Mouse (Mus musculus): ENCODE measurements around the gene Necab2. TPM values are rescaled to one million over a fixed set of nuclear protein-coding genes. Genes with fewer than 3 reads are reported as not detected.

Necab2 gene
- 0.14 TPM in 1 of 2 replicates, not detected in the other for polyA plus RNA-seq (2015; fragmentation: Nextera tagmentation; extraction: Ambion mirVana)

GRCm38 (mm10) chr8:119446211-119446989, at the start of gene Necab2:
Gene Necab2 (plus strand): TSS chr8:119446719.
- no peak within 1 kb of the TSS for H3K9ac ChIP-seq (replicated peaks)

GRCm38 (mm10) chr8:119398558-119398957, 48.0 kb upstream of the Necab2 start:
- peak overlapping the region; percentile 70; the same call in 1 of the 2 replicates for H3K27ac ChIP-seq (ENCODE audit: low read depth)
- TF ChIP-seq CTCF (IDR thresholded peaks at IDR 0.05; ENCODE audit: low read depth) (no peak), EP300 (IDR thresholded peaks at IDR 0.05; ENCODE audit: low read depth) (no peak)
- no peak overlapping the region for H3K4me2 ChIP-seq (ENCODE audit: low read depth, low read length)
- DNase-seq (no peak), ATAC-seq (no peak)
- peaks cover 24% of the 10 kb centered on the region for H3K4me1 ChIP-seq (ENCODE audit: insufficient read depth)
- no peaks in the 10 kb centered on the region for H3K27me3 ChIP-seq (ENCODE audit: insufficient read depth, low read length)
- 84% methylated on average over 9 of the region's 9 CpGs for WGBS (ENCODE audit: insufficient replicate concordance)
- H3K9me3 ChIP-seq (ENCODE audit: low read length), result no peaks in the 10 kb centered on the region
- peaks cover 11% of the 10 kb centered on the region; the same call in 1 of the 2 replicates for H3K36me3 ChIP-seq (replicated peaks; ENCODE audit: insufficient read depth, low read length)
- H3K9ac ChIP-seq (replicated peaks), result 0 out of 2 replicates have a peak overlapping the region, but pooled peaks have one; percentile 21
- no peak overlapping the region for H3K4me3 ChIP-seq (ENCODE audit: low read depth, low read length)

More at GRCm38 (mm10) chr8:119446211-119446989, at the start of gene Necab2:
- H3K4me3 ChIP-seq (ENCODE audit: low read depth, low read length), result peak within 1 kb of the TSS; percentile 40
- H3K36me3 ChIP-seq (replicated peaks; ENCODE audit: insufficient read depth, low read length), result peaks cover 38% of the 10 kb centered on the region
- H3K4me2 ChIP-seq (ENCODE audit: low read depth, low read length), result peak within 1 kb of the TSS; percentile 71
- no peaks in the 10 kb centered on the region; the same call in 1 of the 2 replicates for H3K4me1 ChIP-seq (ENCODE audit: insufficient read depth)
- DNase-seq (peak; percentile 87), ATAC-seq (peak; percentile 37)
- WGBS (ENCODE audit: insufficient replicate concordance), result 5% methylated on average over 34 of the region's 52 CpGs
- H3K27ac ChIP-seq (ENCODE audit: low read depth), result no peak within 1 kb of the TSS
- no peaks in the 10 kb centered on the region for H3K9me3 ChIP-seq (ENCODE audit: low read length)
- TF ChIP-seq CTCF (IDR thresholded peaks at IDR 0.05; ENCODE audit: low read depth) (peak; percentile 83), EP300 (IDR thresholded peaks at IDR 0.05; ENCODE audit: low read depth) (no peak)
- peaks cover 32% of the 10 kb centered on the region for H3K27me3 ChIP-seq (ENCODE audit: insufficient read depth, low read length)

GRCm38 (mm10) chr8:119399255-119399654, 47.3 kb upstream of the Necab2 start:
- H3K4me2 ChIP-seq (ENCODE audit: low read depth, low read length), result no peak overlapping the region
- peaks cover 15% of the 10 kb centered on the region; the same call in 1 of the 2 replicates for H3K36me3 ChIP-seq (replicated peaks; ENCODE audit: insufficient read depth, low read length)
- 0 out of 2 replicates have a peak overlapping the region, but pooled peaks have one; percentile 21 for H3K9ac ChIP-seq (replicated peaks)
- H3K4me1 ChIP-seq (ENCODE audit: insufficient read depth), result peaks cover 21% of the 10 kb centered on the region
- peak overlapping the region; percentile 70 for H3K27ac ChIP-seq (ENCODE audit: low read depth)
- no peaks in the 10 kb centered on the region for H3K27me3 ChIP-seq (ENCODE audit: insufficient read depth, low read length)
- H3K9me3 ChIP-seq (ENCODE audit: low read length), result no peaks in the 10 kb centered on the region
- WGBS (ENCODE audit: insufficient replicate concordance), result 68% methylated on average over 6 of the region's 6 CpGs
- DNase-seq (peak; percentile 38), ATAC-seq (peak; percentile 40)
- TF ChIP-seq CTCF (IDR thresholded peaks at IDR 0.05; ENCODE audit: low read depth), result no peak
- TF ChIP-seq EP300 (IDR thresholded peaks at IDR 0.05; ENCODE audit: low read depth), result no peak
- no peak overlapping the region for H3K4me3 ChIP-seq (ENCODE audit: low read depth, low read length)

GRCm38 (mm10) chr8:119400122-119400671, 46.3 kb upstream of the Necab2 start:
- H3K4me3 ChIP-seq (ENCODE audit: low read depth, low read length), result no peak overlapping the region
- H3K36me3 ChIP-seq (replicated peaks; ENCODE audit: insufficient read depth, low read length), result peaks cover 19% of the 10 kb centered on the region; the same call in 1 of the 2 replicates
- DNase-seq (peak; percentile 12), ATAC-seq (no peak)
- H3K9ac ChIP-seq (replicated peaks), result no peak overlapping the region
- 64% methylated on average over 9 of the region's 9 CpGs for whole genome bisulfite sequencing (ENCODE audit: insufficient replicate concordance)
- peak overlapping the region; percentile 66 for H3K27ac ChIP-seq (ENCODE audit: low read depth)
- H3K27me3 ChIP-seq (ENCODE audit: insufficient read depth, low read length), result no peaks in the 10 kb centered on the region
- H3K4me2 ChIP-seq (ENCODE audit: low read depth, low read length), result peak overlapping the region; percentile 26; the same call in 1 of the 2 replicates
- H3K4me1 ChIP-seq (ENCODE audit: insufficient read depth), result peaks cover 18% of the 10 kb centered on the region
- H3K9me3 ChIP-seq (ENCODE audit: low read length), result no peaks in the 10 kb centered on the region
- TF ChIP-seq CTCF (IDR thresholded peaks at IDR 0.05; ENCODE audit: low read depth), result no peak
- TF ChIP-seq EP300 (IDR thresholded peaks at IDR 0.05; ENCODE audit: low read depth), result no peak

- Histone ChIP-seq H3K27ac (ENCODE audit: low read depth) (peak overlapping the region; percentile 66), H3K9me3 (ENCODE audit: low read length) (no peaks in the 10 kb centered on the region), H3K4me1 (ENCODE audit: insufficient read depth) (peaks cover 11% of the 10 kb centered on the region; the same call in 1 of the 2 replicates), H3K4me3 (ENCODE audit: low read depth, low read length) (no peak overlapping the region), H3K36me3 (replicated peaks; ENCODE audit: insufficient read depth, low read length) (peaks cover 19% of the 10 kb centered on the region; the same call in 1 of the 2 replicates), H3K9ac (replicated peaks) (no peak overlapping the region), H3K27me3 (ENCODE audit: insufficient read depth, low read length) (no peaks in the 10 kb centered on the region), H3K4me2 (ENCODE audit: low read depth, low read length) (no peak overlapping the region)
- ATAC-seq, result peak; percentile 58
- TF ChIP-seq EP300 (IDR thresholded peaks at IDR 0.05; ENCODE audit: low read depth), result no peak; the same call in 1 of the 2 replicates
- TF ChIP-seq CTCF (IDR thresholded peaks at IDR 0.05; ENCODE audit: low read depth), result no peak
- 62% methylated on average over 3 of the region's 3 CpGs for WGBS (ENCODE audit: insufficient replicate concordance)
- peak; percentile 20 for DNase-seq
These were observed 45.6 kb upstream of the Necab2 start for GRCm38 (mm10) chr8:119400904-119401303.

- H3K9ac ChIP-seq (replicated peaks), result no peak overlapping the region
- TF ChIP-seq CTCF (IDR thresholded peaks at IDR 0.05; ENCODE audit: low read depth) (no peak), EP300 (IDR thresholded peaks at IDR 0.05; ENCODE audit: low read depth) (no peak)
- peaks cover 38% of the 10 kb centered on the region for H3K36me3 ChIP-seq (replicated peaks; ENCODE audit: insufficient read depth, low read length)
- no peak for DNase-seq
- 0 out of 2 replicates have a peak, but pooled peaks cover 7% of the 10 kb centered on the region for H3K4me1 ChIP-seq (ENCODE audit: insufficient read depth)
- H3K4me2 ChIP-seq (ENCODE audit: low read depth, low read length), result no peak overlapping the region
- no peak overlapping the region for H3K4me3 ChIP-seq (ENCODE audit: low read depth, low read length)
- no peak for ATAC-seq
- WGBS (ENCODE audit: insufficient replicate concordance), result 68% methylated on average over 10 of the region's 10 CpGs
- H3K9me3 ChIP-seq (ENCODE audit: low read length), result no peaks in the 10 kb centered on the region
- no peak overlapping the region for H3K27ac ChIP-seq (ENCODE audit: low read depth)
- H3K27me3 ChIP-seq (ENCODE audit: insufficient read depth, low read length), result no peaks in the 10 kb centered on the region
These were observed 42.6 kb upstream of the Necab2 start for GRCm38 (mm10) chr8:119403912-119404311.

All from liver, postnatal 0 days (tissue).